Comparison of ENCODE assay signal across 9 mouse cellular contexts in genomic region chr2:30782312-30783290, GRCm38 (mm10). TPM values are rescaled to one million over a fixed set of nuclear protein-coding genes. Genes with fewer than 3 reads are reported as not detected.
DNase-seq lines count a peak whose midpoint lies in the region; ATAC-seq and TF ChIP-seq lines count a peak whose summit lies in the region.
"Had no signal": no experiment of that assay in that cellular context is flagged by ENCODE, and none has a peak within 500 bp of the region (broad histone marks: within the 10 kb centered on the region; RNA-seq: fewer than 3 reads in every experiment).

No protein-coding gene starts in this region.

- TF ChIP-seq CTCF in kidney, adult 2 months (conservative IDR thresholded peaks at IDR 0.05; ENCODE audit: insufficient read depth, insufficient read length, low read depth, low read length): no peak

- no peaks in the 10 kb centered on the region for H3K27me3 ChIP-seq in kidney, adult 2 months (replicated peaks; ENCODE audit: control insufficient read depth, insufficient read depth, low read length)
- no peaks in the 10 kb centered on the region for H3K27me3 ChIP-seq in forebrain, embryonic 11.5 days (ENCODE audit: control insufficient read depth, insufficient read depth, low read length)
- H3K27me3 ChIP-seq in intestine, embryonic 14.5 days (replicated peaks; ENCODE audit: control insufficient read depth, insufficient read depth, low read length): no peaks in the 10 kb centered on the region
- H3K27me3 ChIP-seq in midbrain, embryonic 13.5 days: 0 out of 2 replicates have a peak, but pooled peaks cover 3% of the 10 kb centered on the region

- no peak overlapping the region for H3K4me3 ChIP-seq in kidney, adult 2 months (ENCODE audit: insufficient read depth, low read depth, low read length)
- no peak overlapping the region for H3K4me3 ChIP-seq in forebrain, embryonic 11.5 days (ENCODE audit: low read depth, low read length)
- H3K4me3 ChIP-seq in intestine, embryonic 14.5 days (ENCODE audit: low read depth, low read length): no peak overlapping the region
- H3K4me3 ChIP-seq in midbrain, embryonic 13.5 days (replicated peaks): 0 out of 2 replicates have a peak overlapping the region, but pooled peaks have one; percentile 15

- peak overlapping the region; percentile 66 for H3K27ac ChIP-seq in kidney, adult 2 months (ENCODE audit: insufficient read depth, low read depth, low read length)
- H3K27ac ChIP-seq in forebrain, embryonic 11.5 days (ENCODE audit: low read depth, low read length): peak overlapping the region; percentile 2
- peak overlapping the region; percentile 71; the same call in 1 of the 2 replicates for H3K27ac ChIP-seq in intestine, embryonic 14.5 days (ENCODE audit: low read depth)
- peak overlapping the region; percentile 58 for H3K27ac ChIP-seq in midbrain, embryonic 13.5 days

- H3K4me1 ChIP-seq in kidney, adult 2 months (ENCODE audit: control insufficient read depth, insufficient read depth, low read length): peaks cover 12% of the 10 kb centered on the region
- peaks cover 28% of the 10 kb centered on the region for H3K4me1 ChIP-seq in forebrain, embryonic 11.5 days (replicated peaks; ENCODE audit: control insufficient read depth, insufficient read depth, low read length)
- H3K4me1 ChIP-seq in intestine, embryonic 14.5 days (replicated peaks; ENCODE audit: control insufficient read depth, insufficient read depth, low read length): peaks cover 34% of the 10 kb centered on the region
- H3K4me1 ChIP-seq in midbrain, embryonic 13.5 days (replicated peaks): peaks cover 51% of the 10 kb centered on the region

- TF ChIP-seq POLR2A in kidney, adult 2 months (IDR thresholded peaks at IDR 0.05; ENCODE audit: low read depth, low read length): no peak

- 61% methylated on average over 8 of the region's 8 CpGs for WGBS in kidney, adult 2 months
- 83% methylated on average over 8 of the region's 8 CpGs for WGBS in forebrain, embryonic 11.5 days
- WGBS in intestine, embryonic 14.5 days: 77% methylated on average over 8 of the region's 8 CpGs
- WGBS in midbrain, embryonic 13.5 days: 80% methylated on average over 8 of the region's 8 CpGs

- no peaks in the 10 kb centered on the region for H3K36me3 ChIP-seq in kidney, adult 2 months (ENCODE audit: control insufficient read depth, insufficient read depth, low read length)
- no peaks in the 10 kb centered on the region for H3K36me3 ChIP-seq in forebrain, embryonic 11.5 days (ENCODE audit: control insufficient read depth, insufficient read depth, low read length)
- no peaks in the 10 kb centered on the region for H3K36me3 ChIP-seq in intestine, embryonic 14.5 days (ENCODE audit: control insufficient read depth, insufficient read depth, low read length)
- no peaks in the 10 kb centered on the region for H3K36me3 ChIP-seq in midbrain, embryonic 13.5 days

- peak overlapping the region; percentile 47; the same call in 1 of the 2 replicates for H3K4me2 ChIP-seq in forebrain, embryonic 11.5 days (ENCODE audit: low read depth, low read length, severe bottlenecking)
- H3K4me2 ChIP-seq in intestine, embryonic 14.5 days (ENCODE audit: low read length): peak overlapping the region; percentile 63
- H3K4me2 ChIP-seq in midbrain, embryonic 13.5 days (replicated peaks): peak overlapping the region; percentile 48

- peak; percentile 53 for DNase-seq in kidney, adult 2 months
- DNase-seq in kidney, adult 18-20 months: no peak
- DNase-seq in forebrain, embryonic 11.5 days (ENCODE audit: low spot score): no peak
- no peak for DNase-seq in intestine, embryonic 14.5 days (ENCODE audit: low spot score)
- DNase-seq in thymus, postnatal 10 days (ENCODE audit: low spot score in 2 of 2): no peak
- no peak for DNase-seq in cerebellum, adult 18-20 months
- no peak for DNase-seq in gastrocnemius, adult 8-10 months (ENCODE audit: low spot score in 2 of 2)

- no peaks in the 10 kb centered on the region for H3K9me3 ChIP-seq in forebrain, embryonic 11.5 days (ENCODE audit: control insufficient read depth, low read length)
- no peaks in the 10 kb centered on the region for H3K9me3 ChIP-seq in intestine, embryonic 14.5 days (ENCODE audit: control insufficient read depth, low read length)
- no peaks in the 10 kb centered on the region for H3K9me3 ChIP-seq in midbrain, embryonic 13.5 days

- peak overlapping the region; percentile 41 for H3K9ac ChIP-seq in forebrain, embryonic 11.5 days (ENCODE audit: low read length)
- no peak overlapping the region for H3K9ac ChIP-seq in intestine, embryonic 14.5 days (ENCODE audit: low read length)
- H3K9ac ChIP-seq in midbrain, embryonic 13.5 days (replicated peaks): peak overlapping the region; percentile 55

- peak; percentile 21 for ATAC-seq in forebrain, embryonic 11.5 days (replicated peaks; ENCODE audit: low FRiP score)
- ATAC-seq in intestine, embryonic 14.5 days (replicated peaks; ENCODE audit: low FRiP score, low TSS enrichment, low read depth): no peak
- peak; percentile 15 for ATAC-seq in midbrain, embryonic 13.5 days

RNA-seq across cellular contexts. Expression of gene 1700001O22Rik, which starts 20.9 kb away (rescaled TPM):
- polyA plus RNA-seq in kidney, adult 2 months (2012; rRNA removed): 1.7 and 4.1 TPM in 2 replicates
- 4.2 and 4.6 TPM in 2 replicates for polyA plus RNA-seq in forebrain, embryonic 11.5 days (2014; fragmentation: Nextera tagmentation; extraction: Ambion mirVana)
- polyA plus RNA-seq in intestine, embryonic 14.5 days (2014; fragmentation: Nextera tagmentation; extraction: Ambion mirVana): 2.1 and 2.2 TPM in 2 replicates
- 1.1 and 1.3 TPM in 2 replicates for polyA plus RNA-seq in midbrain, embryonic 13.5 days (2015; fragmentation: Nextera tagmentation; extraction: Ambion mirVana)
- 10 to 100 TPM in 2 of 4 experiments, 1 to 10 TPM in 1, under 1 TPM in 1; 0.80 to 25.5 (median 10.2) TPM for total RNA-seq in gastrocnemius, adult 8-10 months (2022)
- total RNA-seq: neutrophil, adult 5-6 weeks had no signal

RNA-seq across cellular contexts. Expression of gene Ntmt1, which starts 25.0 kb away (rescaled TPM):
- 26.4 and 27.3 TPM in 2 replicates for polyA plus RNA-seq in kidney, adult 2 months (2012; rRNA removed)
- 102 and 118 TPM in 2 replicates for polyA plus RNA-seq in forebrain, embryonic 11.5 days (2014; fragmentation: Nextera tagmentation; extraction: Ambion mirVana)
- polyA plus RNA-seq in intestine, embryonic 14.5 days (2014; fragmentation: Nextera tagmentation; extraction: Ambion mirVana): 105 and 110 TPM in 2 replicates
- polyA plus RNA-seq in midbrain, embryonic 13.5 days (2015; fragmentation: Nextera tagmentation; extraction: Ambion mirVana): 121 and 123 TPM in 2 replicates
- total RNA-seq in gastrocnemius, adult 8-10 months (2022): 10 to 100 TPM in 3 of 4 experiments, 1 to 10 TPM in 1; 9.7 to 14.5 (median 13.3) TPM

RNA-seq across cellular contexts. Expression of gene Asb6, which starts 47.5 kb away (rescaled TPM):
- polyA plus RNA-seq in kidney, adult 2 months (2012; rRNA removed): 24.5 and 35.2 TPM in 2 replicates
- 41.9 and 42.5 TPM in 2 replicates for polyA plus RNA-seq in forebrain, embryonic 11.5 days (2014; fragmentation: Nextera tagmentation; extraction: Ambion mirVana)
- polyA plus RNA-seq in intestine, embryonic 14.5 days (2014; fragmentation: Nextera tagmentation; extraction: Ambion mirVana): 25.9 and 31.2 TPM in 2 replicates
- 41.7 and 43.0 TPM in 2 replicates for polyA plus RNA-seq in midbrain, embryonic 13.5 days (2015; fragmentation: Nextera tagmentation; extraction: Ambion mirVana)
- 1 to 10 TPM; 6.3 to 7.9 (median 7.2) TPM for total RNA-seq in gastrocnemius, adult 8-10 months (2022)

RNA-seq across cellular contexts. Expression of gene Prrx2, which starts 52.2 kb away (rescaled TPM):
- 4.7 and 6.7 TPM in 2 replicates for polyA plus RNA-seq in kidney, adult 2 months (2012; rRNA removed)
- 30.8 and 33.6 TPM in 2 replicates for polyA plus RNA-seq in forebrain, embryonic 11.5 days (2014; fragmentation: Nextera tagmentation; extraction: Ambion mirVana)
- 3.5 and 3.6 TPM in 2 replicates for polyA plus RNA-seq in intestine, embryonic 14.5 days (2014; fragmentation: Nextera tagmentation; extraction: Ambion mirVana)
- 2.0 and 2.8 TPM in 2 replicates for polyA plus RNA-seq in midbrain, embryonic 13.5 days (2015; fragmentation: Nextera tagmentation; extraction: Ambion mirVana)
- 1 to 10 TPM in 1 of 4 experiments, under 1 TPM in 3; 0.65 to 2.0 (median 0.78) TPM for total RNA-seq in gastrocnemius, adult 8-10 months (2022)
- total RNA-seq: neutrophil, adult 5-6 weeks had no signal

Comparison
In these comparisons a context has a peak if more than half of its experiments do, and no peak if none do; other contexts are left out.
1. H3K27ac ChIP-seq: peak in every context shown above with its lines; median percentile 71 in intestine, embryonic 14.5 days; 66 in kidney, adult 2 months; 58 in midbrain, embryonic 13.5 days; 2 in forebrain, embryonic 11.5 days.